Mouse (Mus musculus): ENCODE measurements at regions not wholly inside any gene's neighbourhood (a gene's known extent, or its start where the extent isn't known, plus 50 kb on each side); places are given as distances from the start of the nearest gene placed in this dataset.
"Not testable (repeated sequence)": the region's sequence is repeated elsewhere in the genome, so short reads cannot be mapped to it uniquely, and the experiment has no call there.

GRCm38 (mm10) chr13:16465317-16465716 is 453.7 kb downstream of the Inhba start:
- no peak for DNase-seq
- intact Hi-C loops (cut with DNase I): no loop called here

- no peak for DNase-seq
- intact Hi-C loops (cut with DNase I): no loop called here
Observed at GRCm38 (mm10) chr13:16465812-16466211, 454.2 kb downstream of the Inhba start.

GRCm38 (mm10) chr13:16476515-16476914 is 464.9 kb downstream of the Inhba start:
- DNase-seq: no peak
- intact Hi-C loops (cut with DNase I): no loop called here

GRCm38 (mm10) chr13:16487292-16487691 is 475.6 kb downstream of the Inhba start:
- no peak for DNase-seq
- intact Hi-C loops (cut with DNase I): no loop called here

- intact Hi-C loops (cut with DNase I): not testable (repeated sequence)
Observed at GRCm38 (mm10) chr13:16490680-16491079, 479.0 kb downstream of the Inhba start.

GRCm38 (mm10) chr13:16498052-16498451 is 486.4 kb downstream of the Inhba start:
- DNase-seq: no peak
- intact Hi-C loops (cut with DNase I): no loop called here

More at GRCm38 (mm10) chr13:16490680-16491079, 479.0 kb downstream of the Inhba start:
- DNase-seq: not testable (repeated sequence)

GRCm38 (mm10) chr13:16512876-16513275 is 501.2 kb downstream of the Inhba start:
- no peak for DNase-seq
- intact Hi-C loops (cut with DNase I): no loop called here

- DNase-seq: no peak
- intact Hi-C loops (cut with DNase I): no loop called here
Observed at GRCm38 (mm10) chr13:16515195-16515594, 503.5 kb downstream of the Inhba start.

- intact Hi-C loops (cut with DNase I): no loop called here
- no peak for DNase-seq
Observed at GRCm38 (mm10) chr13:16529036-16529435, 517.4 kb downstream of the Inhba start.

GRCm38 (mm10) chr13:16543771-16544170 is 532.1 kb downstream of the Inhba start:
- DNase-seq: no peak
- intact Hi-C loops (cut with DNase I): no loop called here

- DNase-seq: no peak
- intact Hi-C loops (cut with DNase I): no loop called here
Observed at GRCm38 (mm10) chr13:16550060-16550459, 538.4 kb downstream of the Inhba start.

- DNase-seq: no peak
- intact Hi-C loops (cut with DNase I): no loop called here
Observed at GRCm38 (mm10) chr13:16564988-16565387, 553.3 kb downstream of the Inhba start.

- peak; percentile 15 for DNase-seq
- intact Hi-C loops (cut with DNase I): no loop called here
Observed at GRCm38 (mm10) chr13:16574069-16574468, 562.4 kb downstream of the Inhba start.

GRCm38 (mm10) chr13:16586286-16586685 is 574.6 kb downstream of the Inhba start:
- intact Hi-C loops (cut with DNase I): no loop called here
- no peak for DNase-seq

GRCm38 (mm10) chr13:16619755-16620154 is 608.1 kb downstream of the Inhba start:
- intact Hi-C loops (cut with DNase I): no loop called here
- peak; percentile 56 for DNase-seq

GRCm38 (mm10) chr13:16626584-16626983 is 614.9 kb downstream of the Inhba start:
- intact Hi-C loops (cut with DNase I): no loop called here
- DNase-seq: no peak

GRCm38 (mm10) chr13:16633445-16634092 is 621.9 kb downstream of the Inhba start:
- DNase-seq: no peak
- intact Hi-C loops (cut with DNase I): no loop called here

GRCm38 (mm10) chr13:16636251-16636650 is 624.6 kb downstream of the Inhba start:
- DNase-seq: no peak
- intact Hi-C loops (cut with DNase I): no loop called here

- DNase-seq: no peak
- intact Hi-C loops (cut with DNase I): no loop called here
Observed at GRCm38 (mm10) chr13:16641611-16642449, 630.2 kb downstream of the Inhba start.

- intact Hi-C loops (cut with DNase I): no loop called here
- peak; percentile 49 for DNase-seq
Observed at GRCm38 (mm10) chr13:16642450-16642994, 630.9 kb downstream of the Inhba start.

- intact Hi-C loops (cut with DNase I): no loop called here
- DNase-seq: peak; percentile 44
Observed at GRCm38 (mm10) chr13:16645311-16645710, 633.7 kb downstream of the Inhba start.

GRCm38 (mm10) chr13:16646056-16646455 is 634.4 kb downstream of the Inhba start:
- DNase-seq: peak; percentile 51
- intact Hi-C loops (cut with DNase I): no loop called here
